Mouse (Mus musculus): Measurements from ENCODE around the gene Ly6g6c.

- TF ChIP-seq CTCF (IDR thresholded peaks at IDR 0.05; ENCODE audit: control insufficient read depth, insufficient read depth, insufficient replicate concordance, low read depth, low read length) (0 out of 2 replicates have a peak, but pooled peaks have one; percentile 9), POLR2A (IDR thresholded peaks at IDR 0.05; ENCODE audit: control insufficient read depth, low read depth, low read length) (no peak)
Measured at GRCm38 (mm10) chr17:35115046-35116019, 50.1 kb downstream of the Ly6g6c start, which contains the start of gene Ly6g5b.
